Mouse (Mus musculus) small intestine, adult 2 months (tissue): ENCODE data around the gene Mfng. TPM values are rescaled to one million over a fixed set of nuclear protein-coding genes. Genes with fewer than 3 reads are reported as not detected.

Experiments
- H3K27ac ChIP-seq: fragments of 200-500 bp; 2 replicates; pipeline ENCODE4 v1.5.1; 2012; ENCODE audit warnings: low read depth, low read length, control low read depth, inconsistent platforms; ENCODE audit not compliant: insufficient read depth
- H3K27me3 ChIP-seq: fragments of 200-500 bp; 2 replicates; pipeline ENCODE4 v1.6.1; 2012; ENCODE audit warnings: mild to moderate bottlenecking, moderate library complexity, low read length, inconsistent platforms; ENCODE audit not compliant: control insufficient read depth, insufficient read depth
- H3K36me3 ChIP-seq: fragments of 200-500 bp; 2 replicates; pipeline ENCODE4 v1.6.1; 2012; ENCODE audit warnings: mild to moderate bottlenecking, low read length, control low read depth, inconsistent platforms; ENCODE audit not compliant: control insufficient read depth, insufficient read depth
- H3K4me1 ChIP-seq: fragments of 200-500 bp; 2 replicates; pipeline ENCODE4 v1.6.1; 2012; ENCODE audit warnings: low read length, inconsistent platforms, mixed read lengths; ENCODE audit not compliant: control insufficient read depth, insufficient read depth, insufficient read length
- H3K4me3 ChIP-seq: fragments of 200-500 bp; 2 replicates; pipeline ENCODE4 v1.5.1; 2012; ENCODE audit warnings: low read depth, mild to moderate bottlenecking, control low read depth, inconsistent platforms, low read length, moderate library complexity
- CTCF ChIP-seq: fragments of 200-500 bp; IDR thresholded peaks from 2 replicates; pipeline ENCODE4 v1.5.1; 2012; ENCODE audit warnings: low read depth, mild to moderate bottlenecking, control low read depth, inconsistent platforms, low read length, moderate library complexity, mixed read lengths; ENCODE audit not compliant: insufficient replicate concordance, insufficient read length; ENCODE audit errors: extremely low read depth
- POLR2A ChIP-seq: fragments of 200-500 bp; IDR thresholded peaks from 2 replicates; pipeline ENCODE4 v1.6.1; 2012; ENCODE audit warnings: low read depth, mild to moderate bottlenecking, control low read depth, inconsistent platforms, low read length, moderate library complexity
- WGBS: fragments of 180-500 bp; shearing (Covaris S2); methylation state at CpG from one replicate; pipeline ENCODE4 v1.1.7; 2018; 5-methylcytosine and 5-hydroxymethylcytosine counted together
- polyA plus RNA-seq: library from polyadenylated mRNA; depleted of rRNA; stranded (reverse); fragments of >200 nt; gene quantifications from 2 replicates; pipeline ENCODE4 v1.2.3, GENCODE M21; 2012; rRNA removed

Mfng gene
- 4.7 and 7.9 TPM in 2 replicates for polyA plus RNA-seq

- no peaks in the 10 kb centered on the region for H3K27me3 ChIP-seq
- TF ChIP-seq CTCF, result no peak
- 0 out of 2 replicates have a peak, but pooled peaks have one; percentile 24 for TF ChIP-seq POLR2A
- H3K27ac ChIP-seq, result peak within 1 kb of the TSS; percentile 84
- peak within 1 kb of the TSS; percentile 58 for H3K4me3 ChIP-seq
- peaks cover 3% of the 10 kb centered on the region; the same call in 1 of the 2 replicates for H3K4me1 ChIP-seq
- under 1% methylated on average over 11 of the region's 11 CpGs for WGBS
- H3K36me3 ChIP-seq, result peaks cover 20% of the 10 kb centered on the region
Measured at GRCm38 (mm10) chr15:78773290-78773729, at the start of gene Mfng. Mfng (minus strand) TSS chr15:78773475.

GRCm38 (mm10) chr15:78816074-78816391 lies 42.8 kb upstream of the Mfng start:
- Histone ChIP-seq H3K27ac (peak overlapping the region; percentile 72), H3K4me1 (peaks cover 10% of the 10 kb centered on the region), H3K4me3 (no peak overlapping the region), H3K27me3 (no peaks in the 10 kb centered on the region), H3K36me3 (no peaks in the 10 kb centered on the region)
- TF ChIP-seq POLR2A, result no peak
- no peak for TF ChIP-seq CTCF
- 22% methylated on average over 6 of the region's 6 CpGs for WGBS

- H3K27ac ChIP-seq, result peak overlapping the region; percentile 72
- WGBS, result 10% methylated on average over 11 of the region's 11 CpGs
- H3K27me3 ChIP-seq, result no peaks in the 10 kb centered on the region
- H3K4me3 ChIP-seq, result peak overlapping the region; percentile 29
- TF ChIP-seq CTCF (no peak), POLR2A (no peak)
- H3K4me1 ChIP-seq, result peaks cover 10% of the 10 kb centered on the region
- no peaks in the 10 kb centered on the region for H3K36me3 ChIP-seq
Measured at GRCm38 (mm10) chr15:78815314-78816073, 42.2 kb upstream of the Mfng start.

- no peaks in the 10 kb centered on the region for H3K27me3 ChIP-seq
- H3K36me3 ChIP-seq, result no peaks in the 10 kb centered on the region
- 49% methylated on average over 4 of the region's 4 CpGs for WGBS
- TF ChIP-seq POLR2A, result no peak
- TF ChIP-seq CTCF, result no peak
- peaks cover 10% of the 10 kb centered on the region for H3K4me1 ChIP-seq
- H3K27ac ChIP-seq, result no peak overlapping the region
- no peak overlapping the region for H3K4me3 ChIP-seq
Measured at GRCm38 (mm10) chr15:78813603-78814002, 40.3 kb upstream of the Mfng start.

- no peak for TF ChIP-seq POLR2A
- no peak for TF ChIP-seq CTCF
- Histone ChIP-seq H3K27me3 (no peaks in the 10 kb centered on the region), H3K4me1 (peaks cover 18% of the 10 kb centered on the region), H3K27ac (no peak overlapping the region), H3K4me3 (no peak overlapping the region), H3K36me3 (no peaks in the 10 kb centered on the region)
- WGBS, result 51% methylated on average over 9 of the region's 9 CpGs
Measured at GRCm38 (mm10) chr15:78810146-78810545, 36.9 kb upstream of the Mfng start.

- WGBS, result 65% methylated on average over 9 of the region's 9 CpGs
Measured at GRCm38 (mm10) chr15:78809739-78810138, 36.5 kb upstream of the Mfng start.

GRCm38 (mm10) chr15:78808980-78809379 lies 35.7 kb upstream of the Mfng start:
- H3K36me3 ChIP-seq, result no peaks in the 10 kb centered on the region
- H3K4me1 ChIP-seq, result peaks cover 22% of the 10 kb centered on the region; the same call in 1 of the 2 replicates
- no peaks in the 10 kb centered on the region for H3K27me3 ChIP-seq
- WGBS, result 86% methylated on average over 2 of the region's 2 CpGs
- no peak overlapping the region for H3K4me3 ChIP-seq
- TF ChIP-seq CTCF (no peak), POLR2A (no peak)
- H3K27ac ChIP-seq, result no peak overlapping the region

More at GRCm38 (mm10) chr15:78809739-78810138, 36.5 kb upstream of the Mfng start:
- Histone ChIP-seq H3K27ac (no peak overlapping the region), H3K4me1 (peaks cover 19% of the 10 kb centered on the region), H3K4me3 (no peak overlapping the region), H3K27me3 (no peaks in the 10 kb centered on the region), H3K36me3 (no peaks in the 10 kb centered on the region)
- TF ChIP-seq CTCF, result no peak
- TF ChIP-seq POLR2A, result no peak
